Mouse (Mus musculus) lung, embryonic 16.5 days (tissue): Measurements from ENCODE around the gene Ick. TPM values are rescaled to one million over a fixed set of nuclear protein-coding genes. Genes with fewer than 3 reads are reported as not detected.

Experiments used
- ATAC-seq: fragments of 200-750 bp; cut with Nextera tagmentation; 2 replicates; pipeline ENCODE4 v1.8.0; 2017; ENCODE audit warnings: low read depth, mild to moderate bottlenecking, moderate library complexity
- H3K27ac ChIP-seq: fragments of 300-500 bp; sonication (generic); 2 replicates; pipeline ENCODE4 v1.5.1; 2014; ENCODE audit warnings: mild to moderate bottlenecking, control low read depth, low read length
- H3K27me3 ChIP-seq: fragments of 300-500 bp; sonication (generic); 2 replicates; pipeline ENCODE4 v1.6.1; 2014; ENCODE audit warnings: low read depth, low read length, mixed read lengths; ENCODE audit not compliant: control insufficient read depth, insufficient read depth
- H3K36me3 ChIP-seq: fragments of 300-500 bp; sonication (generic); 2 replicates; pipeline ENCODE4 v1.6.1; 2014; ENCODE audit warnings: low read length; ENCODE audit not compliant: control insufficient read depth, insufficient read depth
- H3K4me1 ChIP-seq: fragments of 300-500 bp; sonication (generic); replicated peaks from 2 replicates; pipeline ENCODE4 v1.6.1; 2014; ENCODE audit warnings: low read length, mixed read lengths; ENCODE audit not compliant: control insufficient read depth, insufficient read depth
- H3K4me2 ChIP-seq: fragments of 300-500 bp; sonication (generic); 2 replicates; pipeline ENCODE4 v1.6.1; 2014; ENCODE audit warnings: low read depth, low read length, control low read depth
- H3K4me3 ChIP-seq: fragments of 300-500 bp; sonication (generic); 2 replicates; pipeline ENCODE4 v1.5.1; 2014; ENCODE audit warnings: mild to moderate bottlenecking, low read length, control low read depth
- H3K9ac ChIP-seq: fragments of 300-500 bp; sonication (generic); 2 replicates; pipeline ENCODE4 v1.6.1; 2014; ENCODE audit warnings: low read length, control low read depth
- H3K9me3 ChIP-seq: fragments of 300-500 bp; sonication (generic); 2 replicates; pipeline ENCODE4 v1.6.1; 2016; ENCODE audit warnings: low read length; ENCODE audit not compliant: control insufficient read depth
- WGBS: fragments of 180-500 bp; shearing (Covaris S2); extraction: QIAGEN DNeasy Blood & Tissue Kit; methylation state at CpG from one replicate; pipeline ENCODE4 v1.1.7; 2014; 5-methylcytosine and 5-hydroxymethylcytosine counted together
- polyA plus RNA-seq: library from polyadenylated mRNA; unstranded; fragments of >200 nt; fragmentation: Nextera tagmentation; extraction: Ambion mirVana; gene quantifications from 2 replicates; pipeline ENCODE4 v1.2.1, GENCODE M21; 2015

Gene Ick
- polyA plus RNA-seq, 1 experiment from 2014 or later: 21.2 TPM

DNA sequence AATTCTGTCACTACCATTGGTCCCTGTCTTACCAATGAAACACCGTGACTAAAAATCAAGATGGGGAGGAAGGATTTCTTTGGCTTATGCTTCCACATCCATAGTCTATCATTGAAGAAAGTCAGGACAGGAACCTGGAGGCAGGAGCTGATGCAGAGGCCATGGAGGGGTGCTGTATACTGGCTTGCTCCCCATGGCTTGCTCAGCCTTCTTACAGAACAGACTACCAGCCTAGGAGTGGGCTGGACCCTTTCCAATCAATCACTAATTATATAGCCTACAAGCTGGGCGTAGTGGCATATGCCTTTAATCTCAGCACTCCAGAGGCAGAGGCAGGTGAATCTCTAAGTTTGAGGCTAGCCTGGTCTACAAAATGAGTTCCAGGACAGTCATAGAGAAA lies 101.8 kb downstream of the Ick start:
- H3K27me3 ChIP-seq: no peaks in the 10 kb centered on the region
- no peak for ATAC-seq
- peaks cover 5% of the 10 kb centered on the region for H3K4me1 ChIP-seq
- 98% methylated on average over 2 of the region's 2 CpGs for WGBS
- peaks cover 4% of the 10 kb centered on the region; the same call in 1 of the 2 replicates for H3K36me3 ChIP-seq
- no peaks in the 10 kb centered on the region for H3K9me3 ChIP-seq
- H3K27ac ChIP-seq: no peak overlapping the region
- no peak overlapping the region for H3K4me3 ChIP-seq
- H3K9ac ChIP-seq: no peak overlapping the region
- no peak overlapping the region for H3K4me2 ChIP-seq

DNA sequence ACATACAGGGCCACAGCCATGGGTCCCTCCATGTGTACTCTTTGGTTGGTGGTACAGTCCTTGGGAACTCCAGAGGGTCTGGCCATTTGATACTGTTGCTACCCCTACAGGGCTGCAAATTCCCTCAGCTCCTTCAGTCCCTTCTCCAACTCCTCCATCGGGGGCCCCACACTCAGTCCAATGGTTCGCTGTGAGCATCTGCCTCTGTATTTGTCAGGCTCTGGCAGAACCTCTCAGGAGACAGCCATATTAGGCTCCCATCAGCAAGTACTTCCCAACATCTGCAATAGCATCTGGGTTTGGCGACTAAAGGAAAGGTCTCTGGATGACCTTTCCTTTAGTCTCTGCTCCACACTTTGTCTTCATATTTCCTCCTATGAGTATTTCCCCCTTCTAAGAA lies 102.5 kb downstream of the Ick start:
- Histone ChIP-seq H3K9ac (no peak overlapping the region), H3K4me3 (no peak overlapping the region), H3K27ac (no peak overlapping the region), H3K4me2 (no peak overlapping the region), H3K36me3 (peaks cover 4% of the 10 kb centered on the region; the same call in 1 of the 2 replicates), H3K27me3 (no peaks in the 10 kb centered on the region), H3K4me1 (peaks cover 5% of the 10 kb centered on the region), H3K9me3 (no peaks in the 10 kb centered on the region)
- 82% methylated on average over 3 of the region's 3 CpGs for WGBS
- no peak for ATAC-seq

DNA sequence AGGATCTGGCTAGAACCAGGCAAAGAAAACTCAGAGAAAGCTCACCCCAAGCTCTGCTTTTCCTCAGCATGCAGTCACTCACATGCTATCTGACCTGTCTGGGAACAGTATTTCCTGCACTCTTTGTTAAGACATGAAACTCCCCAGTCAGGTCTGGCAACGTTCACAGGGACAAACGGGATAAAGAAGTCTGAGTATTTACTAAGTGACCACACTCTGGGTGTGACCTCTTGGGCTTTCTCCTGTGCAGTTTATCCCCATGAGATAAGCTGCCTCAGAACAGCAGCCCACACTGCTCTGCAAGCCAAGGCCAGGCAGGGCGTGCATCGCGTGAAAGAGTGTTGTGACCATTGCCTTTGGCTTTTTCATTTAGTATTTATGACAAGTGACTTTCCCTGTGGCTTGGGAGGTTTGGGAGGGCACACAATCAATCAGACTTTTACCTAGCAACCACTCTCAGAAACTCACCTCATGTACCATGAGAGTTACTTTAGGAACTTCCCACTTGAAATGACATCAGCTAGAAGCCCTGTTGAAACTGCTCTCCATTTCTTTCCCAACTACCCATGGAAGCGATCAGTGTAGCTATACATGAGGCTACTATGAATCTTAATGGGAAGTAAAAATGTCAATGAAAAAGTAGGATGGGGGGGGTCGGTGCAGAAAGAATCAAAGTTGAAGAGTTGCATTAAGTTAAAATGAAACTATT lies 103.5 kb downstream of the Ick start:
- WGBS: 41% methylated on average over 7 of the region's 7 CpGs
- peak overlapping the region; percentile 64 for H3K27ac ChIP-seq
- H3K9me3 ChIP-seq: no peaks in the 10 kb centered on the region
- H3K27me3 ChIP-seq: no peaks in the 10 kb centered on the region
- peak; percentile 93 for ATAC-seq
- H3K4me2 ChIP-seq: no peak overlapping the region
- no peak overlapping the region for H3K4me3 ChIP-seq
- H3K36me3 ChIP-seq: peaks cover 4% of the 10 kb centered on the region; the same call in 1 of the 2 replicates
- H3K9ac ChIP-seq: no peak overlapping the region
- H3K4me1 ChIP-seq: peaks cover 5% of the 10 kb centered on the region

DNA sequence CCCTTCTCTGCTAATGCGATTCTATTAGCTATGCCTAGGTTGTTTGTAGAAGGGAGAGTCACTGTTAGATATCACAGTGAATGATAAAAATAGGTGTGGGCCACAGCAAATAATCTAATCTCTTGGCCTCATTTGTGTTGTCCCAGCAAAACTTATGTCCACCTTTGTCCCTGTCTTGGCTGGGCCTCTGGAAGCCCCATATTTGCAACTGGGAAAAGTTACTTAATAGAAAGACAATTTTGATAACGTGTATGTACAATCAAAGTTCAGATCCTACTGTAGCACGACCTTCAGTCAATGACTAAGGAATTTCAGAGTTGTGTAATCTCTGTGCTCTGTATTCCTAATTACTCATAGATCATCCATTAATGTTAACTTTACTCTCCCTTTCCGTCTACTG lies 108.1 kb downstream of the Ick start:
- no peaks in the 10 kb centered on the region for H3K27me3 ChIP-seq
- no peaks in the 10 kb centered on the region for H3K9me3 ChIP-seq
- WGBS: 51% methylated on average over 4 of the region's 4 CpGs
- no peak overlapping the region for H3K4me3 ChIP-seq
- H3K36me3 ChIP-seq: no peaks in the 10 kb centered on the region
- ATAC-seq: no peak
- no peak overlapping the region for H3K9ac ChIP-seq
- H3K27ac ChIP-seq: no peak overlapping the region
- H3K4me2 ChIP-seq: no peak overlapping the region
- H3K4me1 ChIP-seq: peaks cover 5% of the 10 kb centered on the region

Other genes starting within 250 kb of the Ick start
- 94.6 and 96.3 TPM in 2 replicates for gene Elovl5, start 191.8 kb upstream of the Ick start, polyA plus RNA-seq
- gene Gcm1, start 57.3 kb upstream of the Ick start, polyA plus RNA-seq: 0.39 and 0.41 TPM in 2 replicates
- gene Fbxo9, start 127 bp upstream of the Ick start, polyA plus RNA-seq: 38.6 and 42.9 TPM in 2 replicates
- 87.5 and 105 TPM in 2 replicates for gene Gsta4, start 73.6 kb downstream of the Ick start, polyA plus RNA-seq
- gene Gsta1, start 121.5 kb downstream of the Ick start, polyA plus RNA-seq: not detected in 2 replicates
- 0.25 TPM in 1 of 2 replicates, not detected in the other for gene Gm3776, start 147.9 kb downstream of the Ick start, polyA plus RNA-seq
- gene Gm10639, start 180.7 kb downstream of the Ick start, polyA plus RNA-seq: not detected in 2 replicates
- not detected in 2 replicates for gene Omt2a, start 205.6 kb downstream of the Ick start, polyA plus RNA-seq
- gene Omt2b, start 218.4 kb downstream of the Ick start, polyA plus RNA-seq: not detected in 2 replicates
- gene Gsta2, start 246.6 kb downstream of the Ick start, polyA plus RNA-seq: 0.33 TPM in 1 of 2 replicates, not detected in the other